Comparison of ENCODE assay signal across 8 mouse cellular contexts in the genomic region with DNA sequence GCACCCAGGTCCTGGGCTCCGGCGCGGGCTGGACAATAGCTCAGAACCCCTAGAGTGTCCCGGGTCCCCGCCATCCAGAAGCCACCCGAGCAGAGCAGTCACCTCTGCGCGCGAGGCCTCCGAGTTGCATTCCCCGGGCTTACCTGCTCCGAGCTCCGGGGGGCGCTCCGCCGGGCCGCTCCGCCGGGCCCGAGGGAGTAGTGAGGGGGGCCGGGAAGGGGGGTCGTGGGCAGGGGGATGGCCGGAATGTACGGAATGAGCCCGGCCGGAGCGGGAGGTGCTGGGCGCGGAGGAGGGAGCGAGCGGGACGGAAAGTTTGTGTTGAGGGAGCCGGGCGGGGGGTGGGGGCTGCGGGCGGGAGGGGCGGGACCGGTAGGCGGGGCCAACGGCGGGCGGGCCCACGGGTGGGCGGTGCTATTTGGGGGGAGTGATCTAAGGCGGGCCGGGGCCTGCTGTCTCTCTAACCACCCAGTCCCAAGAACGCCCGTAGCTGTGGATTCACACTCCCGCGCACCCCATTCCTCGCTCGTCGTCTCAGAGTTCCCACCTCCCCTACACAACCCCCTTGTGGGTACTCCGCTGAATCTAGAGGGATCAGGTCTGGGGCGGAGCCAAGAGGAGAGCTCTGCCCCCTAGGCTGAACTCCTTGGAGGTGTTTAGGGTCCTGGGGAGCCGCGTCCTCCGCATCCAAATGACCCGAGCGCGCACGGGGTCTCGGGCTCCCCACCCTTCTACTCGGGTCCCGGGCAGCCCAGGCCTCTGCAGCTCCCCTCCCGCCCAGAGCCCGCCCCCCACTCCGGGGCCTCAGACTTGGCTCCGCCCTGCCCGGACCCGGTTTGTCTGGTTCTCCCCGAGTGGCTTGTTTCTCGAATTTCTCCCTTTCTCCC. TPM values are rescaled to one million over a fixed set of nuclear protein-coding genes. Genes with fewer than 3 reads are reported as not detected.
DNase-seq lines count a peak whose midpoint lies in the region; ATAC-seq lines count a peak whose summit lies in the region.

Gene Tead3, minus strand, starts transcription at position 352 of the 887 bp plus-strand sequence.

- peak; percentile 66 to 72 for DNase-seq in B cell, adult 2 months
- DNase-seq in T-cell, adult 2 months (ENCODE audit: low spot score): peak; percentile 41
- DNase-seq in heart, postnatal 25 days (ENCODE audit: low spot score): peak; percentile 54
- DNase-seq in large intestine, adult 2 months (ENCODE audit: low read depth, low spot score): no peak
- DNase-seq in midbrain, embryonic 10.5 days (ENCODE audit: low spot score): peak; percentile 88
- DNase-seq in spleen, postnatal 4 days (ENCODE audit: low spot score in 2 of 2): peak; percentile 80 to 89
- no peak for DNase-seq in cerebellum, adult 9-11 months

- H3K9ac ChIP-seq in forebrain, embryonic 12.5 days: peak within 1 kb of the TSS; percentile 81

- intact Hi-C loops in heart, postnatal 25 days (cut with DNase I): no loop called here

- peaks cover 42% of the 10 kb centered on the region for H3K4me1 ChIP-seq in forebrain, embryonic 12.5 days
- peaks cover 59% of the 10 kb centered on the region for H3K4me1 ChIP-seq in midbrain, embryonic 10.5 days

- H3K27ac ChIP-seq in forebrain, embryonic 12.5 days: peak within 1 kb of the TSS; percentile 82
- H3K27ac ChIP-seq in midbrain, embryonic 10.5 days (replicated peaks): peak within 1 kb of the TSS; percentile 91

- no peaks in the 10 kb centered on the region for H3K9me3 ChIP-seq in forebrain, embryonic 12.5 days
- no peaks in the 10 kb centered on the region for H3K9me3 ChIP-seq in midbrain, embryonic 10.5 days (replicated peaks)

- under 1% methylated on average over 63 of the region's 73 CpGs for WGBS in forebrain, embryonic 12.5 days
- under 1% methylated on average over 58 of the region's 73 CpGs for WGBS in large intestine, adult 2 months
- WGBS in midbrain, embryonic 10.5 days: under 1% methylated on average over 71 of the region's 73 CpGs

- H3K27me3 ChIP-seq in forebrain, embryonic 12.5 days: peaks cover 41% of the 10 kb centered on the region
- H3K27me3 ChIP-seq in midbrain, embryonic 10.5 days (ENCODE audit: low read depth, poor library complexity, severe bottlenecking): peaks cover 74% of the 10 kb centered on the region

- H3K4me3 ChIP-seq in forebrain, embryonic 12.5 days (replicated peaks): peak within 1 kb of the TSS; percentile 76
- peak within 1 kb of the TSS; percentile 85 for H3K4me3 ChIP-seq in midbrain, embryonic 10.5 days

- H3K4me2 ChIP-seq in forebrain, embryonic 12.5 days: peak within 1 kb of the TSS; percentile 88

- peak; percentile 88 for ATAC-seq in forebrain, embryonic 12.5 days (ENCODE audit: low FRiP score)

- H3K36me3 ChIP-seq in forebrain, embryonic 12.5 days (replicated peaks): no peaks in the 10 kb centered on the region
- no peaks in the 10 kb centered on the region for H3K36me3 ChIP-seq in midbrain, embryonic 10.5 days

RNA-seq across cellular contexts. Expression of gene Tead3, which starts in this region (rescaled TPM):
- polyA plus RNA-seq in forebrain, embryonic 12.5 days (2016; fragmentation: Nextera tagmentation; extraction: Ambion mirVana): 4.2 and 5.1 TPM in 2 replicates
- total RNA-seq in heart, postnatal 25 days (2021): 10 to 100 TPM; 12.2 to 14.4 TPM
- 21.6 and 23.5 TPM in 2 replicates for polyA plus RNA-seq in large intestine, adult 2 months (2012; rRNA removed)
- polyA plus RNA-seq in midbrain, embryonic 10.5 days (2016; fragmentation: Nextera tagmentation; extraction: Ambion mirVana): 5.0 and 5.2 TPM in 2 replicates

Comparison
In these comparisons a context has a peak if more than half of its experiments do, and no peak if none do; other contexts are left out.
1. DNase-seq: peak in B cell, adult 2 months (2 of 2), T-cell, adult 2 months (single experiment), heart, postnatal 25 days (single experiment), midbrain, embryonic 10.5 days (single experiment) and spleen, postnatal 4 days (2 of 2); none in large intestine, adult 2 months (single experiment) and cerebellum, adult 9-11 months (single experiment).